Mouse (Mus musculus): ENCODE data around the gene Ndufab1. TPM values are rescaled to one million over a fixed set of nuclear protein-coding genes. Genes with fewer than 3 reads are reported as not detected.

The Ndufab1 gene
- polyA plus RNA-seq (2015; fragmentation: Nextera tagmentation; extraction: Ambion mirVana), result 344 and 362 TPM in 2 replicates

DNA sequence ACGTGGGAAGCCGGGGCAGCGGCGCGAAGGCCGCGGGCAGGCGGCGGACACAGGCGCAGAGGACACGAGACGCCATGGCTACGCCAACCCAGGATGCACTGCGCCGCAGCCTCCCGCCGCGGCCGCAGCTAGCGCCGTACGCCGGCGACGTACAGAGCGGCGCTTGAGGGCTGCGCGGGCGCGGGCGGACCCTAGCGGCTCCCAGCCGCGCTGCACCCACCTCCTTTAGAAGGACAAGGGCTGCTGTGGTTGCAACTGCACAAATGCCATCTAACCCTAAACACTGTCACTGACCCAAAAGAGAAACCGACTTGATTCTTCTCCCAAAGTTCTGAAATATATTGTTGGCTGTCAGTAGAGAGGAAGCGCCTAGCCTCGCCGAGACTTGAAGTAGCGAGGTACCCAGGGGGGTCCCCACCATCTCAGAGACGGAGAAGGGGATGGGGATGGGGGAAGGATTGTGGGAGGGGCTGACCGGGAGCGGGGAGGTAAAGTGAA lies at the start of gene Ndufab1:
TSS of gene Ndufab1 (minus strand) at position 140 of the 498 bp plus-strand sequence.
- DNase-seq (ENCODE audit: low spot score) (peak; percentile 94), ATAC-seq (peak; percentile 100)
- Histone ChIP-seq H3K9ac (replicated peaks; ENCODE audit: low read depth) (peak within 1 kb of the TSS; percentile 75), H3K9me3 (ENCODE audit: low read length) (no peaks in the 10 kb centered on the region), H3K4me1 (ENCODE audit: insufficient read depth, low read depth, low read length) (peaks cover 7% of the 10 kb centered on the region), H3K4me2 (replicated peaks; ENCODE audit: low read depth, low read length) (peak within 1 kb of the TSS; percentile 58), H3K27me3 (replicated peaks; ENCODE audit: insufficient read depth, low read length) (no peaks in the 10 kb centered on the region), H3K4me3 (ENCODE audit: low read depth, low read length) (peak within 1 kb of the TSS; percentile 70), H3K27ac (ENCODE audit: low read length) (peak within 1 kb of the TSS; percentile 11; the same call in 1 of the 2 replicates), H3K36me3 (ENCODE audit: insufficient read depth, low read length) (no peaks in the 10 kb centered on the region)
- 0% methylated on average over 27 of the region's 43 CpGs for WGBS
- TF ChIP-seq EP300 (IDR thresholded peaks at IDR 0.05) (no peak), CTCF (IDR thresholded peaks at IDR 0.05) (peak; percentile 85)

DNA sequence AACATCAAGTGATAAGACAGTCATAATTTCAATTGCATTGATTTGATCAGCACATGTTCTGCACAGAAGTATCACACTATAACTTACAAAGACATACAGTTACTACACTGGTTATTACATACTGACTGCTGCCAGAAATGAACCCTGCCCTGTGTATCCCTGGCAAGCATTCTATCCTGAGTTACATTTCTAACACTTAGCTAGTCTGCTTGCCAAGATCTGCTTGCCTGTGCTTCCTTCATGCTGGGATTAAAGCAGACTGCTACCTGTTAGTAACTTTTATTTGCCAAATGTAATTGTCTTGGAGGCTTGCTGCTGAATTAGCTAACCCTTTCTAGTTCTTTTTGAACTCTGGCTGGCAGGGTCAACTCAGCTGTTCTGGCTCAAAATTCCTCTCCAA lies 39.3 kb upstream of the Ndufab1 start:
- H3K4me3 ChIP-seq (ENCODE audit: low read depth, low read length), result no peak overlapping the region
- H3K4me1 ChIP-seq (ENCODE audit: insufficient read depth, low read depth, low read length), result no peaks in the 10 kb centered on the region
- no peak overlapping the region for H3K4me2 ChIP-seq (replicated peaks; ENCODE audit: low read depth, low read length)
- H3K9ac ChIP-seq (replicated peaks; ENCODE audit: low read depth), result no peak overlapping the region
- no peaks in the 10 kb centered on the region for H3K27me3 ChIP-seq (replicated peaks; ENCODE audit: insufficient read depth, low read length)
- DNase-seq (ENCODE audit: low spot score), result no peak
- ATAC-seq, result no peak
- TF ChIP-seq EP300 (IDR thresholded peaks at IDR 0.05), result no peak
- no peak for TF ChIP-seq CTCF (IDR thresholded peaks at IDR 0.05)
- peaks cover 41% of the 10 kb centered on the region for H3K36me3 ChIP-seq (ENCODE audit: insufficient read depth, low read length)
- H3K9me3 ChIP-seq (ENCODE audit: low read length), result no peaks in the 10 kb centered on the region
- no peak overlapping the region for H3K27ac ChIP-seq (ENCODE audit: low read length)

DNA sequence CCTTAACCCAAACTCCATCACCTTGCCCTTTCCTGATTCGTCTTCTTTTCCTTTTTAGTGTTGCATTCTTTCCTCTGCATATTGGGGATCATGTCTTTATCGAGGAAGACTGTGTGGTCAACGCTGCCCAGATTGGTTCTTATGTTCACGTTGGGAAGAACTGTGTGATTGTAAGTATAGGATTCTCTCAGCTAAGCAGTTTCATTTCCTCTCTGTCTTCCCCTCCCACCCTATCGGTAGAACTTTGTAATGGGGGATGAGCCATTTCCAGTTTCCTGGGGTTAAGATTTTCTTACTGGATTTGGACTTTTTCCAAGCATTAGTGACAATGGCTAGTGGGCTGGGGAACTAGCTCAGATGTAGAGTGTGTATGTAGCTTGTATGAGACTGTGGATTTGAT lies 36.5 kb upstream of the Ndufab1 start:
- ATAC-seq, result no peak
- WGBS, result 90% methylated on average over 5 of the region's 5 CpGs
- no peak for DNase-seq (ENCODE audit: low spot score)
- TF ChIP-seq EP300 (IDR thresholded peaks at IDR 0.05) (no peak), CTCF (IDR thresholded peaks at IDR 0.05) (no peak)
- H3K4me1 ChIP-seq (ENCODE audit: insufficient read depth, low read depth, low read length), result peaks cover 6% of the 10 kb centered on the region; the same call in 1 of the 2 replicates
- no peak overlapping the region for H3K9ac ChIP-seq (replicated peaks; ENCODE audit: low read depth)
- H3K4me3 ChIP-seq (ENCODE audit: low read depth, low read length), result no peak overlapping the region
- H3K4me2 ChIP-seq (replicated peaks; ENCODE audit: low read depth, low read length), result no peak overlapping the region
- peaks cover 31% of the 10 kb centered on the region for H3K36me3 ChIP-seq (ENCODE audit: insufficient read depth, low read length)
- no peaks in the 10 kb centered on the region for H3K9me3 ChIP-seq (ENCODE audit: low read length)
- H3K27me3 ChIP-seq (replicated peaks; ENCODE audit: insufficient read depth, low read length), result no peaks in the 10 kb centered on the region
- no peak overlapping the region for H3K27ac ChIP-seq (ENCODE audit: low read length)

DNA sequence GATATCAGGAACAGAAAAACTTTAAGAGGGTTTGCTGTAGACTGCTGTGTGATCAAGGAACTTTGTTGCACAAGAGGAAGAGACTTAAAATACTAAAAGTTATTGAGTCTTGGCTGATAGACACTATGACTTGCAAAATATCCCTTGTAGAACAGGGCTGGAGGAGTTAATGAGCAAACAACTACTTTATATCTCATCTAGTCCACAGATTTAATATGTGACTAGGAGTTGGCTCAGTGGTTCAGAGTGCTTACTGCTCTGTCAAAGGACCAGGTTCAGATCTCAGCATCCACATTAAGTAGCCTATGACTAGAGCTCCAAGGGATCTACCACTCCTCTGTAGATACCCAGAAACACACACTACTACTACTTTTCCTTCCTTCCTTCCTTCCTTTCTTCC lies 35.4 kb upstream of the Ndufab1 start:
- H3K4me3 ChIP-seq (ENCODE audit: low read depth, low read length), result no peak overlapping the region
- H3K27ac ChIP-seq (ENCODE audit: low read length), result no peak overlapping the region
- no peak for DNase-seq (ENCODE audit: low spot score)
- ATAC-seq, result no peak
- peaks cover 24% of the 10 kb centered on the region for H3K36me3 ChIP-seq (ENCODE audit: insufficient read depth, low read length)
- H3K9ac ChIP-seq (replicated peaks; ENCODE audit: low read depth), result no peak overlapping the region
- no peak overlapping the region for H3K4me2 ChIP-seq (replicated peaks; ENCODE audit: low read depth, low read length)
- no peak for TF ChIP-seq EP300 (IDR thresholded peaks at IDR 0.05)
- TF ChIP-seq CTCF (IDR thresholded peaks at IDR 0.05), result no peak
- H3K9me3 ChIP-seq (ENCODE audit: low read length), result no peaks in the 10 kb centered on the region
- no peaks in the 10 kb centered on the region for H3K27me3 ChIP-seq (replicated peaks; ENCODE audit: insufficient read depth, low read length)
- H3K4me1 ChIP-seq (ENCODE audit: insufficient read depth, low read depth, low read length), result peaks cover 11% of the 10 kb centered on the region; the same call in 1 of the 2 replicates

DNA sequence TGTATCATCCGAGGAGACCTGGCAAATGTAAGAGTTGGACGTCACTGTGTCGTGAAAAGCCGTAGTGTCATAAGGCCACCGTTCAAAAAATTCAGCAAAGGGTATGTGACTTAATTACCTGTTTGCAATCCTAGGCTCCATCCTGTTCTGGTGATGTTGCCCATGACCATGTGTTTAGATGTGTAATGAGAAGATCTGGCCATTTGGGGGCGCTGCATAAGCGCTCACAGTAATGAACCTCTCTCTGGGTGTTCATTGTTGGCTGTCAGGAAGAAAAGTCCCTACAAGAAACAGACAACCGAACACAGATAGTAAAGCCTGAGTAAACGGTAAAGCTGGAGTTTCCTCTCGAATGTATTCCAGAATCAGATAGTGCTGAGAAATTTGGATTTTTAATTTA lies 33.4 kb upstream of the Ndufab1 start:
- H3K4me2 ChIP-seq (replicated peaks; ENCODE audit: low read depth, low read length), result no peak overlapping the region
- DNase-seq (ENCODE audit: low spot score) (peak; percentile 11), ATAC-seq (no peak)
- peaks cover 14% of the 10 kb centered on the region for H3K36me3 ChIP-seq (ENCODE audit: insufficient read depth, low read length)
- no peak overlapping the region for H3K4me3 ChIP-seq (ENCODE audit: low read depth, low read length)
- peaks cover 11% of the 10 kb centered on the region; the same call in 1 of the 2 replicates for H3K4me1 ChIP-seq (ENCODE audit: insufficient read depth, low read depth, low read length)
- no peaks in the 10 kb centered on the region for H3K9me3 ChIP-seq (ENCODE audit: low read length)
- no peaks in the 10 kb centered on the region for H3K27me3 ChIP-seq (replicated peaks; ENCODE audit: insufficient read depth, low read length)
- 72% methylated on average over 10 of the region's 10 CpGs for WGBS
- no peak overlapping the region for H3K9ac ChIP-seq (replicated peaks; ENCODE audit: low read depth)
- TF ChIP-seq CTCF (IDR thresholded peaks at IDR 0.05), result peak; percentile 53
- TF ChIP-seq EP300 (IDR thresholded peaks at IDR 0.05), result no peak
- H3K27ac ChIP-seq (ENCODE audit: low read length), result no peak overlapping the region

DNA sequence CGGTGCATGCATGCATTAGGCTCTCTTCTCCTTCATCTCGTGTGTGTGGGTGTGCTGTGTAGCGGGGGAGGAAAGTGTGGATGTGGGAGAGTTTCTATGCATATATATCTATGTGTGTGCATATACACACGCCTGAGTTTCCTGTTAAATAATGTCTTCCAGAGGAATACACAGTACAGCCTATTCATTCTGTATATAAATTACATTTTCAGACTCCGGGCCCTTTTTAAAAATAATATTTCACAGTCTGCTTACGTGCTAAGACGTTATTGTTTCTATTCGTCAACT lies 31.6 kb upstream of the Ndufab1 start:
- Histone ChIP-seq H3K9me3 (ENCODE audit: low read length) (no peaks in the 10 kb centered on the region), H3K9ac (replicated peaks; ENCODE audit: low read depth) (peak overlapping the region; percentile 75), H3K4me3 (ENCODE audit: low read depth, low read length) (peak overlapping the region; percentile 94), H3K4me2 (replicated peaks; ENCODE audit: low read depth, low read length) (peak overlapping the region; percentile 86), H3K27ac (ENCODE audit: low read length) (peak overlapping the region; percentile 69; the same call in 1 of the 2 replicates), H3K27me3 (replicated peaks; ENCODE audit: insufficient read depth, low read length) (no peaks in the 10 kb centered on the region), H3K4me1 (ENCODE audit: insufficient read depth, low read depth, low read length) (peaks cover 11% of the 10 kb centered on the region; the same call in 1 of the 2 replicates), H3K36me3 (ENCODE audit: insufficient read depth, low read length) (0 out of 2 replicates have a peak, but pooled peaks cover 3% of the 10 kb centered on the region)
- WGBS, result 14% methylated on average over 8 of the region's 8 CpGs
- no peak; the same call in 1 of the 2 replicates for ATAC-seq
- DNase-seq (ENCODE audit: low spot score), result no peak
- TF ChIP-seq EP300 (IDR thresholded peaks at IDR 0.05), result no peak
- no peak for TF ChIP-seq CTCF (IDR thresholded peaks at IDR 0.05)
